Mouse (Mus musculus) testis, adult 2 months (tissue): ENCODE data around the gene Dnajc4.
A peak's percentile ranks its signal among the peaks of the same experiment; 100 is the strongest.

Experiments
- CTCF ChIP-seq: fragments of 200-500 bp; IDR thresholded peaks from 2 replicates; pipeline ENCODE4 v1.5.1; 2012; ENCODE audit warnings: low read depth, mild to moderate bottlenecking, inconsistent platforms, low read length, moderate library complexity; ENCODE audit not compliant: control insufficient read depth, insufficient read depth, insufficient replicate concordance
- POLR2A ChIP-seq: fragments of 200-500 bp; IDR thresholded peaks from 2 replicates; pipeline ENCODE4 v1.6.1; 2012; ENCODE audit warnings: low read depth, mild to moderate bottlenecking, inconsistent platforms, low read length, moderate library complexity; ENCODE audit not compliant: control insufficient read depth

DNA sequence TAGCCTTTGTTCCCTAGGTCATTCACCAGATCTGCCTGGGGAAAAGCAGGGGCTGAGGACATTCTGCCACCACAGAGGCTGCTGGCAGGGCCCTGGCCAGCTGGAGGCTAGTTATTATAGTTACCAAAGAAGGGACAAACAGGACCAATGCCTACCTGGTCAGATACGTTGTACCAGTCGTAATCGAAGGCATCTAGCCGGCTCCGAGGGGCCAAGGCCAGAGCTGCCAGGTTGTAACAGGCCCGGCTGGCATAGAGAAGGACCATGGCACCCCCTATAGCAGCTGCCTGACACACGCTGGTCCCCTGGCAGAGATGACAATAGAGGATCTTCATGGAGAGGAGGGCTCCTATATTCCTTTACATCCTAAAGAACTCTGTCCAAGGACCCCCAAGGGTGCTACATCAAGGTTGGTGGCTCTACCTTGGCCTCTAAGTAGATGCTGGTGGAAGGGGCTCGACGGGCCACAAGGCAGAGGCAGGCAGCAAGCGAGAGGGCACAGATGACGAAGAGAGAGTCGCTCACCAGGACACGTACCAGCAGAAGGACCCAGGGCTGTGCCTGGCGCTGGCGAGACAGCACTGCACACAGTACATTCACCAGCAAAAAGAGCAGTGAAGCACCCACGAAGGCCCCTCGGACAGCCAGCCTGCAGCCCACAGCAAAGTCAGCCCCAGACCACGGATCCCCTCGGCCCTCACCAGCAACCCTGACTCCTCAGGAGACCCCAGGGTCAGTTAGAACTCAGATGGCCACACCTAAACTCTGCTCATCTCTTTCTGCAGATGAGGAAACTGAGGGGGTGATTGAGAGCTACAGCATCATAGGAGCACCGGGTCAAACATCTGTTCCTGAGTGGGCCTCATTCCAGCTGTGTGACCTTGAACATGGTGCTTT is 53.0 kb downstream of the Dnajc4 start:
- TF ChIP-seq CTCF (no peak), POLR2A (0 out of 2 replicates have a peak, but pooled peaks have one; percentile 15)
